14 mouse cellular contexts compared by ENCODE assay signal in genomic region chr10:80098630-80099029, GRCm38 (mm10). TPM values are rescaled to one million over a fixed set of nuclear protein-coding genes. Genes with fewer than 3 reads are reported as not detected.
DNase-seq lines count a peak whose midpoint lies in the region; ATAC-seq lines count a peak whose summit lies in the region.
"Had no signal": no experiment of that assay in that cellular context is flagged by ENCODE, and none has a peak within 500 bp of the region (broad histone marks: within the 10 kb centered on the region; RNA-seq: fewer than 3 reads in every experiment).

No protein-coding gene starts in this region.

- DNase-seq in adrenal gland, postnatal 14 days = peak; percentile 43
- peak; percentile 59 for DNase-seq in lung, postnatal 36 days
- DNase-seq in layer of hippocampus, postnatal 25 days (ENCODE audit: extremely low spot score in 1 of 2, low spot score in 1 of 2) = no peak
- no peak for DNase-seq in forebrain, embryonic 14.5 days (ENCODE audit: low spot score)
- DNase-seq: cerebellum, adult 8-10 months; forebrain, postnatal 0 days; heart, adult 18-20 months; right cerebral cortex, adult 18-20 months had no signal

- H3K4me2 ChIP-seq in forebrain, embryonic 13.5 days = no peak overlapping the region
- H3K4me2 ChIP-seq in forebrain, embryonic 16.5 days (ENCODE audit: low read length) = no peak overlapping the region
- H3K4me2 ChIP-seq in limb, embryonic 15.5 days = no peak overlapping the region
- H3K4me2 ChIP-seq in forebrain, embryonic 14.5 days (ENCODE audit: low read length) = no peak overlapping the region
- H3K4me2 ChIP-seq in midbrain, embryonic 13.5 days (replicated peaks) = no peak overlapping the region
- H3K4me2 ChIP-seq: neural tube, embryonic 12.5 days had no signal

- no peaks in the 10 kb centered on the region for H3K27me3 ChIP-seq in forebrain, embryonic 13.5 days
- H3K27me3 ChIP-seq in forebrain, embryonic 16.5 days (replicated peaks; ENCODE audit: control insufficient read depth, insufficient read depth, low read length) = no peaks in the 10 kb centered on the region
- H3K27me3 ChIP-seq in limb, embryonic 15.5 days = no peaks in the 10 kb centered on the region
- no peaks in the 10 kb centered on the region for H3K27me3 ChIP-seq in forebrain, embryonic 14.5 days (replicated peaks; ENCODE audit: control insufficient read depth, insufficient read depth, low read length)
- no peaks in the 10 kb centered on the region for H3K27me3 ChIP-seq in midbrain, embryonic 13.5 days
- H3K27me3 ChIP-seq: neural tube, embryonic 12.5 days had no signal

- 88% methylated on average over 5 of the region's 5 CpGs for WGBS in forebrain, embryonic 13.5 days
- WGBS in forebrain, embryonic 16.5 days = 92% methylated on average over 5 of the region's 5 CpGs
- 84% methylated on average over 5 of the region's 5 CpGs for WGBS in limb, embryonic 15.5 days
- WGBS in forebrain, embryonic 14.5 days = 94% methylated on average over 5 of the region's 5 CpGs
- WGBS in midbrain, embryonic 13.5 days = 88% methylated on average over 5 of the region's 5 CpGs

- no peak for ATAC-seq in forebrain, embryonic 13.5 days
- no peak for ATAC-seq in forebrain, embryonic 16.5 days
- ATAC-seq in limb, embryonic 15.5 days (ENCODE audit: insufficient number of reproducible peaks, low FRiP score, low TSS enrichment, low read depth) = no peak
- ATAC-seq in forebrain, embryonic 14.5 days = no peak
- no peak for ATAC-seq in midbrain, embryonic 13.5 days
- ATAC-seq: forebrain, postnatal 0 days had no signal

- H3K4me1 ChIP-seq in forebrain, embryonic 13.5 days = peaks cover 31% of the 10 kb centered on the region
- H3K4me1 ChIP-seq in forebrain, embryonic 16.5 days (replicated peaks; ENCODE audit: control insufficient read depth, insufficient read depth, low read length) = peaks cover 19% of the 10 kb centered on the region
- H3K4me1 ChIP-seq in limb, embryonic 15.5 days = peaks cover 57% of the 10 kb centered on the region
- H3K4me1 ChIP-seq in forebrain, embryonic 14.5 days (ENCODE audit: control insufficient read depth, insufficient read depth, low read length) = peaks cover 10% of the 10 kb centered on the region
- H3K4me1 ChIP-seq in midbrain, embryonic 13.5 days (replicated peaks) = peaks cover 34% of the 10 kb centered on the region

- H3K9ac ChIP-seq in forebrain, embryonic 13.5 days = peak overlapping the region; percentile 9; the same call in 1 of the 2 replicates
- H3K9ac ChIP-seq in forebrain, embryonic 16.5 days (replicated peaks; ENCODE audit: low read depth, low read length) = no peak overlapping the region
- H3K9ac ChIP-seq in limb, embryonic 15.5 days = no peak overlapping the region
- H3K9ac ChIP-seq in forebrain, embryonic 14.5 days (ENCODE audit: low read length) = no peak overlapping the region
- H3K9ac ChIP-seq in midbrain, embryonic 13.5 days (replicated peaks) = no peak overlapping the region
- H3K9ac ChIP-seq: forebrain, postnatal 0 days; neural tube, embryonic 12.5 days had no signal

- no peaks in the 10 kb centered on the region for H3K36me3 ChIP-seq in forebrain, embryonic 13.5 days (ENCODE audit: poor library complexity, severe bottlenecking)
- no peaks in the 10 kb centered on the region for H3K36me3 ChIP-seq in forebrain, embryonic 16.5 days (ENCODE audit: control insufficient read depth, insufficient read depth)
- 0 out of 2 replicates have a peak, but pooled peaks cover 1% of the 10 kb centered on the region for H3K36me3 ChIP-seq in limb, embryonic 15.5 days
- no peaks in the 10 kb centered on the region for H3K36me3 ChIP-seq in forebrain, embryonic 14.5 days (ENCODE audit: control insufficient read depth, insufficient read depth, low read length)
- H3K36me3 ChIP-seq in midbrain, embryonic 13.5 days = no peaks in the 10 kb centered on the region
- H3K36me3 ChIP-seq: hindbrain, embryonic 10.5 days; neural tube, embryonic 12.5 days had no signal

- H3K9me3 ChIP-seq in forebrain, embryonic 13.5 days (replicated peaks) = no peaks in the 10 kb centered on the region
- H3K9me3 ChIP-seq in forebrain, embryonic 16.5 days (ENCODE audit: control insufficient read depth, low read length) = no peaks in the 10 kb centered on the region
- H3K9me3 ChIP-seq in limb, embryonic 15.5 days = no peaks in the 10 kb centered on the region
- no peaks in the 10 kb centered on the region for H3K9me3 ChIP-seq in forebrain, embryonic 14.5 days (replicated peaks; ENCODE audit: control insufficient read depth, low read length)
- no peaks in the 10 kb centered on the region for H3K9me3 ChIP-seq in midbrain, embryonic 13.5 days
- H3K9me3 ChIP-seq: hindbrain, embryonic 10.5 days; neural tube, embryonic 12.5 days had no signal

- H3K27ac ChIP-seq in forebrain, embryonic 13.5 days = no peak overlapping the region
- H3K27ac ChIP-seq in forebrain, embryonic 16.5 days (ENCODE audit: low read length) = no peak overlapping the region
- H3K27ac ChIP-seq in limb, embryonic 15.5 days = peak overlapping the region; percentile 24; the same call in 1 of the 2 replicates
- no peak overlapping the region for H3K27ac ChIP-seq in forebrain, embryonic 14.5 days (ENCODE audit: low read depth, low read length)
- H3K27ac ChIP-seq in midbrain, embryonic 13.5 days = no peak overlapping the region
- H3K27ac ChIP-seq: hindbrain, embryonic 10.5 days; neural tube, embryonic 12.5 days had no signal

- no peak overlapping the region for H3K4me3 ChIP-seq in forebrain, embryonic 13.5 days
- no peak overlapping the region for H3K4me3 ChIP-seq in forebrain, embryonic 16.5 days (replicated peaks; ENCODE audit: low read length)
- H3K4me3 ChIP-seq in limb, embryonic 15.5 days = no peak overlapping the region
- no peak overlapping the region for H3K4me3 ChIP-seq in forebrain, embryonic 14.5 days (ENCODE audit: low read depth, low read length)
- no peak overlapping the region for H3K4me3 ChIP-seq in midbrain, embryonic 13.5 days (replicated peaks)
- H3K4me3 ChIP-seq: hindbrain, embryonic 10.5 days; neural tube, embryonic 12.5 days had no signal

RNA-seq across cellular contexts. Expression of gene Sbno2, which starts 6.7 kb away (rescaled TPM):
- polyA plus RNA-seq in forebrain, embryonic 13.5 days (2015; fragmentation: Nextera tagmentation; extraction: Ambion mirVana) = 11.6 and 13.6 TPM in 2 replicates
- polyA plus RNA-seq in forebrain, embryonic 16.5 days (2015; fragmentation: Nextera tagmentation; extraction: Ambion mirVana) = 13.1 and 14.9 TPM in 2 replicates
- 52.8 and 52.9 TPM in 2 replicates for total RNA-seq in adrenal gland, postnatal 14 days (2021)
- polyA plus RNA-seq in limb, embryonic 15.5 days (2015; fragmentation: Nextera tagmentation; extraction: Ambion mirVana) = 19.7 and 19.8 TPM in 2 replicates
- total RNA-seq in layer of hippocampus, postnatal 25 days (2021) = 10 to 100 TPM; 14.5 to 22.0 TPM
- polyA plus RNA-seq in forebrain, embryonic 14.5 days (2014; fragmentation: Nextera tagmentation; extraction: Ambion mirVana) = 8.1 and 11.1 TPM in 2 replicates
- polyA plus RNA-seq in midbrain, embryonic 13.5 days (2015; fragmentation: Nextera tagmentation; extraction: Ambion mirVana) = 13.4 and 15.3 TPM in 2 replicates

RNA-seq across cellular contexts. Expression of gene Stk11, which starts 17.0 kb away (rescaled TPM):
- polyA plus RNA-seq in forebrain, embryonic 13.5 days (2015; fragmentation: Nextera tagmentation; extraction: Ambion mirVana) = 20.7 and 21.6 TPM in 2 replicates
- polyA plus RNA-seq in forebrain, embryonic 16.5 days (2015; fragmentation: Nextera tagmentation; extraction: Ambion mirVana) = 18.0 and 19.7 TPM in 2 replicates
- 138 and 147 TPM in 2 replicates for total RNA-seq in adrenal gland, postnatal 14 days (2021)
- 15.2 and 16.6 TPM in 2 replicates for polyA plus RNA-seq in limb, embryonic 15.5 days (2015; fragmentation: Nextera tagmentation; extraction: Ambion mirVana)
- 10 to 100 TPM; 89.1 to 94.3 TPM for total RNA-seq in layer of hippocampus, postnatal 25 days (2021)
- 25.5 and 27.7 TPM in 2 replicates for polyA plus RNA-seq in forebrain, embryonic 14.5 days (2014; fragmentation: Nextera tagmentation; extraction: Ambion mirVana)
- polyA plus RNA-seq in midbrain, embryonic 13.5 days (2015; fragmentation: Nextera tagmentation; extraction: Ambion mirVana) = 17.7 and 20.7 TPM in 2 replicates

RNA-seq across cellular contexts. Expression of gene Atp5d, which starts 39.8 kb away (rescaled TPM):
- polyA plus RNA-seq in forebrain, embryonic 13.5 days (2015; fragmentation: Nextera tagmentation; extraction: Ambion mirVana) = 454 and 459 TPM in 2 replicates
- polyA plus RNA-seq in forebrain, embryonic 16.5 days (2015; fragmentation: Nextera tagmentation; extraction: Ambion mirVana) = 404 and 433 TPM in 2 replicates
- 920 and 980 TPM in 2 replicates for total RNA-seq in adrenal gland, postnatal 14 days (2021)
- 494 and 537 TPM in 2 replicates for polyA plus RNA-seq in limb, embryonic 15.5 days (2015; fragmentation: Nextera tagmentation; extraction: Ambion mirVana)
- 100 to 1,000 TPM; 338 to 391 TPM for total RNA-seq in layer of hippocampus, postnatal 25 days (2021)
- polyA plus RNA-seq in forebrain, embryonic 14.5 days (2014; fragmentation: Nextera tagmentation; extraction: Ambion mirVana) = 412 and 467 TPM in 2 replicates
- 391 and 394 TPM in 2 replicates for polyA plus RNA-seq in midbrain, embryonic 13.5 days (2015; fragmentation: Nextera tagmentation; extraction: Ambion mirVana)

RNA-seq across cellular contexts. Expression of gene Cbarp, which starts 42.0 kb away (rescaled TPM):
- 21.2 and 26.8 TPM in 2 replicates for polyA plus RNA-seq in forebrain, embryonic 13.5 days (2015; fragmentation: Nextera tagmentation; extraction: Ambion mirVana)
- 33.0 and 44.5 TPM in 2 replicates for polyA plus RNA-seq in forebrain, embryonic 16.5 days (2015; fragmentation: Nextera tagmentation; extraction: Ambion mirVana)
- total RNA-seq in adrenal gland, postnatal 14 days (2021) = 69.9 and 137 TPM in 2 replicates
- polyA plus RNA-seq in limb, embryonic 15.5 days (2015; fragmentation: Nextera tagmentation; extraction: Ambion mirVana) = 5.9 and 6.8 TPM in 2 replicates
- 100 to 1,000 TPM; 399 to 401 TPM for total RNA-seq in layer of hippocampus, postnatal 25 days (2021)
- 41.0 and 42.4 TPM in 2 replicates for polyA plus RNA-seq in forebrain, embryonic 14.5 days (2014; fragmentation: Nextera tagmentation; extraction: Ambion mirVana)
- polyA plus RNA-seq in midbrain, embryonic 13.5 days (2015; fragmentation: Nextera tagmentation; extraction: Ambion mirVana) = 40.6 and 45.3 TPM in 2 replicates

RNA-seq across cellular contexts. Expression of gene Midn, which starts 49.4 kb away (rescaled TPM):
- polyA plus RNA-seq in forebrain, embryonic 13.5 days (2015; fragmentation: Nextera tagmentation; extraction: Ambion mirVana) = 35.1 and 37.9 TPM in 2 replicates
- polyA plus RNA-seq in forebrain, embryonic 16.5 days (2015; fragmentation: Nextera tagmentation; extraction: Ambion mirVana) = 26.5 and 30.9 TPM in 2 replicates
- 114 and 140 TPM in 2 replicates for total RNA-seq in adrenal gland, postnatal 14 days (2021)
- polyA plus RNA-seq in limb, embryonic 15.5 days (2015; fragmentation: Nextera tagmentation; extraction: Ambion mirVana) = 13.4 and 14.0 TPM in 2 replicates
- total RNA-seq in layer of hippocampus, postnatal 25 days (2021) = 10 to 100 TPM; 61.4 to 82.4 TPM
- 67.0 and 73.6 TPM in 2 replicates for polyA plus RNA-seq in forebrain, embryonic 14.5 days (2014; fragmentation: Nextera tagmentation; extraction: Ambion mirVana)
- polyA plus RNA-seq in midbrain, embryonic 13.5 days (2015; fragmentation: Nextera tagmentation; extraction: Ambion mirVana) = 35.9 and 40.6 TPM in 2 replicates

Comparison
In these comparisons a context has a peak if more than half of its experiments do, and no peak if none do; other contexts are left out.
1. DNase-seq: peak in adrenal gland, postnatal 14 days (single experiment) and lung, postnatal 36 days (single experiment); none in layer of hippocampus, postnatal 25 days (0 of 2) and forebrain, embryonic 14.5 days (single experiment).